Mouse (Mus musculus) megakaryocyte, embryonic 14.5 days (primary cell): ENCODE measurements around the gene Dennd1a. TPM values are rescaled to one million over a fixed set of nuclear protein-coding genes. Genes with fewer than 3 reads are reported as not detected.

ENCODE experiments used
- H3K27me3 ChIP-seq: replicated peaks from 2 replicates; pipeline ENCODE3; 2012; ENCODE audit warnings: inconsistent platforms
- H3K36me3 ChIP-seq: replicated peaks from 2 replicates; pipeline ENCODE3; 2012; ENCODE audit warnings: low read length, inconsistent platforms, mixed read lengths
- H3K4me1 ChIP-seq: 2 replicates; pipeline ENCODE4 v1.6.1; 2012; ENCODE audit warnings: inconsistent platforms
- H3K4me3 ChIP-seq: replicated peaks from 2 replicates; pipeline ENCODE3; 2012; ENCODE audit warnings: moderate library complexity, mild to moderate bottlenecking, inconsistent platforms
- H3K9me3 ChIP-seq: 2 replicates; pipeline ENCODE4 v1.6.1; 2012; ENCODE audit warnings: inconsistent platforms
- FLI1 ChIP-seq: IDR thresholded peaks from 2 replicates; pipeline ENCODE4 v1.6.1; 2012; ENCODE audit warnings: low read length, inconsistent platforms, mixed read lengths
- GATA1 ChIP-seq: IDR thresholded peaks from 3 replicates; pipeline ENCODE4 v1.6.1; 2012; ENCODE audit warnings: mixed read lengths, low read length, inconsistent platforms, borderline replicate concordance
- polyA plus RNA-seq: library from polyadenylated mRNA; stranded (reverse); fragments of >175 nt; gene quantifications from 2 replicates; pipeline ENCODE4 v1.2.3, GENCODE M21; 2012; ENCODE audit warnings: low replicate concordance; ENCODE audit not compliant: insufficient read depth

The Dennd1a gene
- 25.6 and 36.1 TPM in 2 replicates for polyA plus RNA-seq

- peaks cover 34% of the 10 kb centered on the region for H3K4me1 ChIP-seq
- TF ChIP-seq FLI1 = no peak
- H3K36me3 ChIP-seq = no peaks in the 10 kb centered on the region
- no peaks in the 10 kb centered on the region for H3K27me3 ChIP-seq
- H3K9me3 ChIP-seq = no peaks in the 10 kb centered on the region
- H3K4me3 ChIP-seq = peak within 1 kb of the TSS; percentile 96
Observed at GRCm38 (mm10) chr2:38286733-38287551, at the start of gene Dennd1a. Gene Dennd1a (minus strand): TSS chr2:38287390.

- TF ChIP-seq GATA1 = no peak
- no peak for TF ChIP-seq FLI1
- Histone ChIP-seq H3K36me3 (no peaks in the 10 kb centered on the region), H3K27me3 (peaks cover 93% of the 10 kb centered on the region), H3K4me1 (peaks cover 21% of the 10 kb centered on the region), H3K4me3 (peak overlapping the region; percentile 38), H3K9me3 (no peaks in the 10 kb centered on the region; the same call in 1 of the 2 replicates)
Observed at GRCm38 (mm10) chr2:38336606-38337005, 49.4 kb upstream of the Dennd1a start.

GRCm38 (mm10) chr2:38333586-38334119 is 46.5 kb upstream of the Dennd1a start:
- Histone ChIP-seq H3K4me3 (no peak overlapping the region), H3K27me3 (peaks cover 81% of the 10 kb centered on the region), H3K4me1 (peaks cover 9% of the 10 kb centered on the region), H3K36me3 (no peaks in the 10 kb centered on the region), H3K9me3 (no peaks in the 10 kb centered on the region; the same call in 1 of the 2 replicates)
- no peak for TF ChIP-seq FLI1
- no peak for TF ChIP-seq GATA1

- Histone ChIP-seq H3K36me3 (no peaks in the 10 kb centered on the region), H3K9me3 (peaks cover 7% of the 10 kb centered on the region; the same call in 1 of the 2 replicates), H3K4me1 (no peaks in the 10 kb centered on the region), H3K4me3 (no peak overlapping the region), H3K27me3 (peaks cover 85% of the 10 kb centered on the region)
- TF ChIP-seq GATA1 (no peak), FLI1 (no peak)
Observed at GRCm38 (mm10) chr2:38326671-38327070, 39.5 kb upstream of the Dennd1a start.

DNA sequence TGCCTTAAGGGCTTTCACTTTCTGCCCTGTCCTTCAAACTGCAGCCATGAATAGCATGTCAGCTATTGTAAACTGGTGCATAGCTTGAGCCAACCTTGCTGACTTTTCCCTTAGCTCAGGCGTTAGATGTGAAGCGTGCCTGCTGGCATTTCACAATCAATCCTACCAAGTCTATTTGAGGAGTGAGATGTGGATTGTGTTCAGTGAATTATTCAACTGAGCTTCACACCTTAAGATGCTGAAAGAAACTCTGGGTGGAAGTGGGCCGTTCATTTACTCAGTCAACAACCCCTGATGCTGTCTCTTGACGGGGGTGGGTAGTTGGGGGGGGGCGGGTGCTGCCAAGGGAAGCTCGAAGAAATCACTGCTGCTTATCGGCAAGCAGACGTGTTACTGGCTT is 36.2 kb upstream of the Dennd1a start:
- Histone ChIP-seq H3K27me3 (peaks cover 93% of the 10 kb centered on the region), H3K4me3 (no peak overlapping the region), H3K4me1 (peaks cover 10% of the 10 kb centered on the region), H3K36me3 (no peaks in the 10 kb centered on the region), H3K9me3 (peaks cover 7% of the 10 kb centered on the region; the same call in 1 of the 2 replicates)
- no peak for TF ChIP-seq FLI1
- TF ChIP-seq GATA1 = no peak

DNA sequence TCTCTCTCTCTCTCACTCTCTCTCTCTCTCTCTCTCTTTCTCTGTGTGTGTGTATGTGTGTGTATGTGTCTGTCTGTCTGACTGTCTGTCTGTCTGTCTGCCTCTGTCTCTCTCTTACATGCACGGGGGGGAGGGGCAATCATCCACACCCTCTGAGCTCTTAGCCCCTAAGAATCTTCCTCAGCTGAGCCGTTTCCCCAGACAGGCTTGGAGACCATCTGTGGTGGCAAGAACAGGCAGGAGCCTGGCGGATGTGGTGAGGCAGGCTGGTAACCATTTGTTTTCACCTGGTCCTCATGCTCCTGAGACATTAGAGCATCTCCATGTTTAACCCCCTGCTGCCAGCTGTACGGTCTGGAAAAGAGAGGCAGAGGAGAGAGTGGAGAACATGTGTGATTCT is 33.7 kb upstream of the Dennd1a start:
- peaks cover 10% of the 10 kb centered on the region for H3K4me1 ChIP-seq
- no peaks in the 10 kb centered on the region for H3K36me3 ChIP-seq
- H3K4me3 ChIP-seq = no peak overlapping the region
- TF ChIP-seq FLI1 (no peak), GATA1 (no peak)
- peaks cover 92% of the 10 kb centered on the region for H3K27me3 ChIP-seq
- H3K9me3 ChIP-seq = no peaks in the 10 kb centered on the region

GRCm38 (mm10) chr2:38319086-38319485 is 31.9 kb upstream of the Dennd1a start:
- no peak for TF ChIP-seq GATA1
- TF ChIP-seq FLI1 = no peak
- H3K36me3 ChIP-seq = no peaks in the 10 kb centered on the region
- H3K4me1 ChIP-seq = peaks cover 10% of the 10 kb centered on the region
- no peaks in the 10 kb centered on the region for H3K9me3 ChIP-seq
- H3K4me3 ChIP-seq = peak overlapping the region; percentile 12
- H3K27me3 ChIP-seq = peaks cover 92% of the 10 kb centered on the region

DNA sequence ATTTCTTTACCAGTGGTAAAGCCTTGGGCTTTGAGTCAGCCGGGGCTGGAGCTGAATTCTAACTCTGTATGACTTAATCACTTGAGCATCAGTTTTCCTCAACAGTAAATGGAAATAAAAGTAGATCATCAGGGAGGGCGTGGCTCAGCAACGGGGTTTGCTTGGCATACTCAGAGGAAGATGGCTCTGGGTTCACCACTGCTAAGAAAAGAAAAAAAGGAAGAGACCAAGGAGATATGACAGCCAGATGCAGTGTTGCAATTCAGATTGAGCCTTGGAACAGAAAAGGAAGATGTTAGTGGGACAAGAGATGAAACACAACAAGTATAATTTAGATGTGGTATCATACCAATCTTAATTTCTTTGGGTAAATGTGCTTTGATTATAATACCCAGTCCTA is 26.2 kb upstream of the Dennd1a start:
- no peaks in the 10 kb centered on the region for H3K9me3 ChIP-seq
- TF ChIP-seq GATA1 (no peak), FLI1 (no peak)
- no peak overlapping the region for H3K4me3 ChIP-seq
- H3K36me3 ChIP-seq = no peaks in the 10 kb centered on the region
- H3K27me3 ChIP-seq = peaks cover 74% of the 10 kb centered on the region
- peaks cover 3% of the 10 kb centered on the region; the same call in 1 of the 2 replicates for H3K4me1 ChIP-seq

DNA sequence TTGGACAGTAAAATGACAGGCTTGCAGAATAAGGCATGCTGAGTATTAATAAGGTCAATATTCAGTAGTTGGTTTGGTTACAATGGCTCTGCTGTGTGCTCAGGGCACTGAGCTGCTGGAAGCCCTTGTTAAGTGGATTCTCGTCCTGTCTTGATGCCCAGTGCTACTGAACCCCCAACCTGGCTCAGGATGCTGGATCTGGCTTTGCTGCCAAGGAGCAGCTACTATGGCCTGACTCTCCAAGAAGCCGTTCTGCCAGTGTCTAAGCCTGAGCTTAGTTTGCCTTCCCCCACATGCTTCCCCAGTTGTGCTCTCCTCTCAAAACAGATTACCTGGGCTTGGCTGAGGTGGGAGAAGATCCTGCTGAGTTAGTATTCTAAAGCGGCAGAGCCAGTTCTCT is 25.7 kb upstream of the Dennd1a start:
- peaks cover 71% of the 10 kb centered on the region for H3K27me3 ChIP-seq
- TF ChIP-seq FLI1 = no peak
- no peak for TF ChIP-seq GATA1
- H3K4me3 ChIP-seq = no peak overlapping the region
- peaks cover 3% of the 10 kb centered on the region; the same call in 1 of the 2 replicates for H3K4me1 ChIP-seq
- no peaks in the 10 kb centered on the region for H3K9me3 ChIP-seq
- no peaks in the 10 kb centered on the region for H3K36me3 ChIP-seq

GRCm38 (mm10) chr2:38305152-38305551 is 18.0 kb upstream of the Dennd1a start:
- Histone ChIP-seq H3K9me3 (no peaks in the 10 kb centered on the region), H3K4me1 (no peaks in the 10 kb centered on the region), H3K36me3 (no peaks in the 10 kb centered on the region), H3K4me3 (no peak overlapping the region), H3K27me3 (peaks cover 68% of the 10 kb centered on the region)
- TF ChIP-seq FLI1 = no peak
- no peak for TF ChIP-seq GATA1
